Mouse (Mus musculus) heart, adult 2 months (tissue): Measurements from ENCODE around the gene Gimap3. TPM values are rescaled to one million over a fixed set of nuclear protein-coding genes. Genes with fewer than 3 reads are reported as not detected.
A peak's percentile ranks its signal among the peaks of the same experiment; 100 is the strongest.

Experiments used
- DNase-seq, 2 experiments: peaks; one replicate each; pipeline ENCODE4 v3.0.0; 2021
- H3K27ac ChIP-seq: fragments of 200-600 bp; 2 replicates; pipeline ENCODE4 v1.8.1; 2022
- H3K27me3 ChIP-seq: fragments of 200-500 bp; 2 replicates; pipeline ENCODE4 v1.6.1; 2012; ENCODE audit warnings: mild to moderate bottlenecking, low read length, inconsistent platforms, mixed read lengths; ENCODE audit not compliant: control insufficient read depth, insufficient read depth
- H3K36me3 ChIP-seq: fragments of 200-500 bp; 2 replicates; pipeline ENCODE4 v1.6.1; 2012; ENCODE audit warnings: low read length, inconsistent platforms; ENCODE audit not compliant: control insufficient read depth, insufficient read depth
- H3K4me1 ChIP-seq: fragments of 200-500 bp; 2 replicates; pipeline ENCODE4 v1.6.1; 2011; ENCODE audit warnings: low read length; ENCODE audit not compliant: control insufficient read depth, insufficient read depth
- H3K4me3 ChIP-seq: fragments of 200-600 bp; 2 replicates; pipeline ENCODE4 v1.8.1; 2022
- H3K79me2 ChIP-seq: fragments of 200-500 bp; replicated peaks from 2 replicates; pipeline ENCODE4 v1.6.1; 2012; ENCODE audit warnings: mild to moderate bottlenecking, inconsistent platforms, low read length, moderate library complexity, mixed read lengths; ENCODE audit not compliant: control insufficient read depth, insufficient read depth
- H3K9ac ChIP-seq: fragments of 200-500 bp; 2 replicates; pipeline ENCODE4 v1.6.1; 2012; ENCODE audit warnings: low read depth, mild to moderate bottlenecking, control low read depth, inconsistent platforms, low read length, mixed read lengths
- CTCF ChIP-seq: fragments of 200-600 bp; IDR thresholded peaks from 2 replicates; pipeline ENCODE4 v1.8.1; 2022; ENCODE audit warnings: antibody characterized with exemption, mild to moderate bottlenecking, moderate library complexity
- EP300 ChIP-seq: fragments of 200-500 bp; IDR thresholded peaks from 2 replicates; pipeline ENCODE4 v1.6.1; 2011; ENCODE audit warnings: low read depth, low read length, control low read depth; ENCODE audit not compliant: insufficient read depth
- POLR2A ChIP-seq: fragments of 200-500 bp; IDR thresholded peaks from 2 replicates; pipeline ENCODE4 v1.6.1; 2011; ENCODE audit warnings: mild to moderate bottlenecking, low read depth, low read length, control low read depth; ENCODE audit not compliant: insufficient read depth
- WGBS: fragments of 180-500 bp; shearing (Covaris S2); methylation state at CpG from one replicate; pipeline ENCODE4 v1.1.7; 2018; 5-methylcytosine and 5-hydroxymethylcytosine counted together
- intact Hi-C: fragments of 180-260 bp; cut with DNase I; formaldehyde crosslinking; loops from one replicate; pipeline ENCODE4 v1.15.1; 2025
- polyA plus RNA-seq: library from polyadenylated mRNA; depleted of rRNA; stranded (reverse); fragments of >200 nt; gene quantifications from 2 replicates; pipeline ENCODE4 v1.2.3, GENCODE M21; 2012
- total RNA-seq, 2 experiments: library from RNA; stranded (reverse); gene quantifications; 2 replicates each; pipeline ENCODE4 v1.2.3; 2021

The Gimap3 gene
- total and polyA plus RNA-seq, 3 experiments: 1.0 to 4.8 (median 1.5) TPM

DNA sequence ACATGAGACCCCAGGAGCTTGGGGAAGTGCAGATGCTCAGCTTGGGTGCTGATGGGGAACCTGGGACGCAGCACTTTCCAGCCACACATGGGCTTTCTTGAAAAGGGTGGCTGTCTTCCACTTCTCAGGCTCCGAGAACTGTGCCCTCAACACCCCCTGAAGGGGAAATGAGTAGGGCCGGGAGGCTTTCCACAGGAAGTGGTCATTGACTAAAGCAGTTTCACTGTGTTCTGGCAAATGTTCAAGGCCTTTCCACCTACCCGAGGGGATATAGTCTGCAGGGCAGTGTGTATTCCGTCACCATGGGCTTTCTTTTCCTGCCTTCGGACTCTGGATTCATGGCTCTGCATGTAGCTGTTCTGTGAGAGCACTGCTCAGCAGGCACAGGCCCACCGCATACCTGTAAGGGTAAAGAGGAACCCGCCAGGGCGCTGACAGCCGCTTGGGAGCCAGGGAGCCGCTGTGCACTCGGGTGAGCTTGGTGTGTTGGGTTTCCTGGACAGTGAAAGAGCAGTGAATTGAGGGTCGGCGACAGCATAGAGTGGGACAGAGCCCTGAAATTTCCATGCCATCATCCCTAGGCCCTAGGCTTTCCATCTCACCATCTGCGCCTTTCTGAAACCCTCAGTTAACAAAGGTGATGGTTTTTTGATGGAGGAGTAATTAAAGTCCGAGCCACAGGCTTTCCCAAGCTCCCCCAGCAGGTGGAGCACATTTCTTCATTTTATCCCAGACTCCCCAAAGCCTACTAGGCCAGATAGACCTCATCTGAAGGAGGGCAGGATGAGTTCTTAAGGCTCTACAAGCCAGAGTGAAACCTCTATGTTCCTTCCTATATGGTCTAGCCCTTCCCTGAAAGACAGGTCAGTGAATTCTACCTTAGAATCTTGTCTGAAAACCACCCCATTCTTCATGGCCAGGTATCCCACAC is 24.4 kb downstream of the Gimap3 start, which contains the start of gene Gimap5:
Gene Gimap5, plus strand, starts transcription at position 239 of the 931 bp plus-strand sequence.
- H3K4me3 ChIP-seq: peak within 1 kb of the TSS; percentile 53
- peaks cover 2% of the 10 kb centered on the region; the same call in 1 of the 2 replicates for H3K79me2 ChIP-seq
- DNase-seq: peak; percentile 69 to 79
- no peaks in the 10 kb centered on the region; the same call in 1 of the 2 replicates for H3K27me3 ChIP-seq
- peak; percentile 61 for TF ChIP-seq POLR2A
- TF ChIP-seq CTCF: peak; percentile 81
- TF ChIP-seq EP300: no peak
- peaks cover 4% of the 10 kb centered on the region for H3K4me1 ChIP-seq
- H3K27ac ChIP-seq: peak within 1 kb of the TSS; percentile 86
- intact Hi-C loops: loop anchor here (1.0 to 2.0 kb wide), 4 partner anchors 26 to 99 kb away; partner anchors contain the start of gene Gimap8
- WGBS: 21% methylated on average over 16 of the region's 16 CpGs
- H3K9ac ChIP-seq: peak within 1 kb of the TSS; percentile 72
- H3K36me3 ChIP-seq: peaks cover 4% of the 10 kb centered on the region; the same call in 1 of the 2 replicates

DNA sequence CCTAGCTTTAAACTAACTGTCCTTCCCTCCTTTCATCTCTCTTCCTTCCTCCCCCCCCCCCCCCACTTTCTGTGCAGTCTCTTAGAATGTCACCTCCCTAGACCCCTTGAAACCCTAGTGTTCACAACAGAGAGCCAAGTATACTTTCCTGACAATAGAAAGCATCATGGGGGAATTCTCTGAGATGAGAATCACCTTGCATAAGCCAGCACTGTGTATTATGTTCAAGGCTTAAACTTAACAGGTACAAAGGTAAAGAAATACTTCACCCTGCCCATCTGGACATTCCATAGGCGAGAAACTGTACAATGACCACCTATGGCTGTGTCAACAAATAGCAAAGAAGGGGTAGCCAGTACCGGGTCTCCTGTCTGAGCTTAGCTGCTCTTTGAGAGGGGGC is 25.2 kb downstream of the Gimap3 start:
- H3K4me3 ChIP-seq: peak overlapping the region; percentile 53
- no peak for DNase-seq

DNA sequence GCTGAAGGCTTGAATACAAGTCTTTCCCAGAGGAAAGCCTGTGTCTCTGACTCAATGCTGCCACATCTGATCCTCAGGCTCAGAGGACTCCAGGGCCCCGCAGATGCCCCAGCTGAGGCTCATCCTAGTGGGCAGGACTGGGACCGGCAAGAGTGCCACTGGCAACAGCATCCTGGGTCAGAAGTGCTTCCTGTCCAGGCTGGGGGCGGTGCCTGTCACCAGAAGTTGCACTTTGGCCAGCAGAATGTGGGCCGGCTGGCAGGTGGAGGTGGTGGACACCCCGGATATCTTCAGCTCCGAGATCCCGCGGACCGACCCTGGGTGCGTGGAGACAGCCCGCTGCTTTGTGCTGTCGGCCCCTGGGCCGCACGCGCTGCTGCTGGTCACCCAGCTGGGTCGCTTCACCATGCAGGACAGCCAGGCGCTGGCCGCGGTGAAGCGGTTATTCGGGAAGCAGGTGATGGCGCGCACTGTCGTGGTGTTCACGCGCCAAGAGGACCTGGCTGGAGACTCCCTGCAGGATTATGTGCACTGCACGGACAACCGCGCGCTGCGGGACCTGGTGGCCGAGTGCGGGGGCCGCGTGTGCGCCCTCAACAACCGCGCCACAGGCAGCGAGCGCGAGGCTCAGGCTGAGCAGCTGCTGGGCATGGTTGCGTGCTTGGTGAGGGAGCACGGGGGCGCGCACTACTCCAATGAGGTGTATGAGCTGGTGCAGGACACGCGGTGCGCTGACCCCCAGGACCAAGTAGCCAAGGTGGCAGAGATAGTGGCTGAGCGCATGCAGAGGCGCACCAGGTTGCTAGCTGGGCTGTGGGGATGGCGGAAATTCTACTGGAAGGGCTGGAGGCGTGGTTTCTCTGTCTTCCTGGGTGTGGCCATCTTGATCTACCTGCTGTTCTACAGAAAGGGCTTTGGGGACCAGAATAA is 28.0 kb downstream of the Gimap3 start:
- DNase-seq: peak in 1 of 2 experiments; percentile 40
- 22% methylated on average over 52 of the region's 52 CpGs for WGBS
- Histone ChIP-seq H3K9ac (no peak overlapping the region), H3K27ac (peak overlapping the region; percentile 66; the same call in 1 of the 2 replicates), H3K36me3 (peaks cover 4% of the 10 kb centered on the region; the same call in 1 of the 2 replicates), H3K79me2 (peaks cover 2% of the 10 kb centered on the region; the same call in 1 of the 2 replicates), H3K4me1 (peaks cover 3% of the 10 kb centered on the region), H3K27me3 (no peaks in the 10 kb centered on the region; the same call in 1 of the 2 replicates), H3K4me3 (peak overlapping the region; percentile 6; the same call in 1 of the 2 replicates)
- TF ChIP-seq EP300 (no peak), CTCF (no peak), POLR2A (no peak)
- intact Hi-C loops: no loop called here

More for the DNA sequence above, 25.2 kb downstream of the Gimap3 start:
- Histone ChIP-seq H3K27ac (peak overlapping the region; percentile 86), H3K27me3 (no peaks in the 10 kb centered on the region; the same call in 1 of the 2 replicates), H3K4me1 (peaks cover 4% of the 10 kb centered on the region), H3K79me2 (peaks cover 2% of the 10 kb centered on the region; the same call in 1 of the 2 replicates), H3K9ac (peak overlapping the region; percentile 72), H3K36me3 (peaks cover 4% of the 10 kb centered on the region; the same call in 1 of the 2 replicates)
- TF ChIP-seq CTCF (no peak), POLR2A (no peak), EP300 (no peak)
- intact Hi-C loops: no loop called here
- 36% methylated on average over 2 of the region's 2 CpGs for WGBS

DNA sequence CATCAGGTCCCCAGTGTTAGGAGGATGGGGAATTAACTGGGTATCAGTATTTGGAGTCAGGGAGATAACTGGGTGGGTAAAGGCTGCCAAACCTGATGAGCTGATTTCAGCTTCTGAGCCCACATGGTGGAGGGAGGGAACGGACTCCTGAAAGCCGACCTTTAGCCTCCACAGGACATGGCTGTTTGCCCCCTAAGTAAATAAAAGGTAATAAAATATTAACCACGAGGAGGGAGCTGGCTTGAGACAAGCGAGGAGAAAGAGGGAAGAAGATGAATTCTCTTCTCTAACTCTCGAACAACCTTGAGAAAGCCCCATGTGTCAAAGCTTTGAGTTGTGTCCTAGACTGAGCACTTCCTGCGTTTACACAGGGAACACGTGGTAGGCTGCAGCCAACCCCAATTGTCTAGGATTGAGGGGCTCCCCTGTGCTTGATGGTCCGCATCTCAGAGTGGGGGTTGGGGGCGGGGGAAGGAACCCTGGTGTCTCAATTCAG is 28.9 kb downstream of the Gimap3 start:
- 30% methylated on average over 9 of the region's 9 CpGs for WGBS
- intact Hi-C loops: no loop called here
- TF ChIP-seq EP300: no peak
- TF ChIP-seq POLR2A: no peak
- DNase-seq: no peak
- H3K4me1 ChIP-seq: peaks cover 3% of the 10 kb centered on the region
- no peak overlapping the region for H3K9ac ChIP-seq
- H3K4me3 ChIP-seq: no peak overlapping the region; the same call in 1 of the 2 replicates
- H3K79me2 ChIP-seq: peaks cover 2% of the 10 kb centered on the region; the same call in 1 of the 2 replicates
- H3K36me3 ChIP-seq: peaks cover 4% of the 10 kb centered on the region; the same call in 1 of the 2 replicates
- no peaks in the 10 kb centered on the region; the same call in 1 of the 2 replicates for H3K27me3 ChIP-seq
- H3K27ac ChIP-seq: peak overlapping the region; percentile 66

DNA sequence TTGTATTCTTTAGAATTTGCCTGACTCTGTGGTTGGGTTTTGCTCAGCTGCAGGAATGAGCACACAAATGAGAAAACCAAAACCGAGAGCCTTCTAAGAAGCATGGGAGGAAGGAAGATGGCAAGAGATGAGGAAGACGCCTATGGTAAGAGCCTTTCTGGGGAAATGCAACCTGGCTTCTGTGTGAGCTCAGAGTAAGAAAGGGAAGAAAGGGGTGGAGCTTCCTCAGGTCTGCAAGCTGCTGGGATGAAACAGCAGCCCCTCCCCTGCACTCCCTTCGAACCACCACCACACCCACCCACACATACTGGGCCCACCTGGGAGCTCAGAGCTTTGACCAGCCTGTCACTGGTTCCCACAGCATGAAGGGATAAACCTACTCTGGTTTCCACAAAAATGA is 29.4 kb downstream of the Gimap3 start:
- H3K27me3 ChIP-seq: no peaks in the 10 kb centered on the region; the same call in 1 of the 2 replicates
- intact Hi-C loops: no loop called here
- H3K36me3 ChIP-seq: peaks cover 4% of the 10 kb centered on the region; the same call in 1 of the 2 replicates
- TF ChIP-seq POLR2A: peak; percentile 36; the same call in 1 of the 2 replicates
- TF ChIP-seq CTCF: no peak
- TF ChIP-seq EP300: no peak
- no peak overlapping the region for H3K4me3 ChIP-seq
- WGBS: 26% methylated on average over 3 of the region's 3 CpGs
- H3K27ac ChIP-seq: peak overlapping the region; percentile 66
- no peak overlapping the region for H3K9ac ChIP-seq
- DNase-seq: peak in 1 of 2 experiments; percentile 29
- H3K79me2 ChIP-seq: peaks cover 2% of the 10 kb centered on the region; the same call in 1 of the 2 replicates
- peaks cover 3% of the 10 kb centered on the region for H3K4me1 ChIP-seq
